Mouse (Mus musculus) myocyte (in vitro differentiated cells): ENCODE results near the gene Mdfi. TPM values are rescaled to one million over a fixed set of nuclear protein-coding genes. Genes with fewer than 3 reads are reported as not detected.

ENCODE experiments used
- H3K27me3 ChIP-seq: one replicate; pipeline ENCODE4 v1.6.1; 2011; ENCODE audit not compliant: control insufficient read depth, insufficient read depth, insufficient read length
- H3K36me3 ChIP-seq: one replicate; pipeline ENCODE4 v1.6.1; 2011; ENCODE audit not compliant: control insufficient read depth, insufficient read depth
- H3K4me2 ChIP-seq: one replicate; pipeline ENCODE4 v1.6.1; 2011; ENCODE audit warnings: low read depth, control low read depth
- H3K4me3 ChIP-seq: one replicate; pipeline ENCODE4 v1.5.1; 2011; ENCODE audit warnings: mild to moderate bottlenecking, control low read depth, moderate library complexity
- H3K79me2 ChIP-seq: one replicate; pipeline ENCODE4 v1.6.1; 2011; ENCODE audit not compliant: control insufficient read depth, insufficient read depth
- H3ac ChIP-seq: one replicate; pipeline ENCODE4 v1.6.1; 2011; ENCODE audit not compliant: control insufficient read depth, insufficient read length
- CEBPB ChIP-seq: IDR thresholded peaks from 2 replicates; pipeline ENCODE4 v1.6.1; 2011; ENCODE audit warnings: mild to moderate bottlenecking, moderate library complexity; ENCODE audit not compliant: poor library complexity, insufficient read depth, severe bottlenecking
- E2F4 ChIP-seq: IDR thresholded peaks from one replicate; pipeline ENCODE4 v1.6.1; 2011; ENCODE audit warnings: mild to moderate bottlenecking, control low read depth, moderate library complexity; ENCODE audit not compliant: insufficient read depth
- MAX ChIP-seq: IDR thresholded peaks from one replicate; pipeline ENCODE4 v1.6.1; 2011; ENCODE audit warnings: low read depth, mild to moderate bottlenecking, control low read depth
- MYOD1 ChIP-seq, 3 experiments: IDR thresholded peaks; one replicate each; pipeline ENCODE4 v1.6.1; 2011; ENCODE audit warnings: control low read depth in 2 of 3, low read depth in 2 of 3, mild to moderate bottlenecking in 2 of 3, moderate library complexity in 1 of 3; ENCODE audit not compliant: insufficient read length in 2 of 3, control insufficient read depth in 1 of 3
- MYOG ChIP-seq, 3 experiments: IDR thresholded peaks; one replicate each; pipeline ENCODE4 v1.6.1; 2011; ENCODE audit warnings: control low read depth in 2 of 3, low read depth in 2 of 3, mild to moderate bottlenecking in 2 of 3; ENCODE audit not compliant: insufficient read length in 2 of 3, control insufficient read depth in 1 of 3, insufficient read depth in 1 of 3
- POLR2A ChIP-seq: IDR thresholded peaks from one replicate; pipeline ENCODE4 v1.6.1; 2011; ENCODE audit warnings: low read depth, mild to moderate bottlenecking, control low read depth, moderate library complexity; ENCODE audit not compliant: insufficient read length
- POLR2AphosphoS2 ChIP-seq: IDR thresholded peaks from one replicate; pipeline ENCODE4 v1.6.1; 2011; ENCODE audit warnings: low read depth, control low read depth; ENCODE audit not compliant: insufficient read length
- REST ChIP-seq: IDR thresholded peaks from one replicate; pipeline ENCODE4 v1.6.1; 2011; ENCODE audit warnings: mild to moderate bottlenecking, control low read depth, moderate library complexity; ENCODE audit not compliant: insufficient read depth, insufficient read length
- SRF ChIP-seq: IDR thresholded peaks from one replicate; pipeline ENCODE4 v1.6.1; 2011; ENCODE audit warnings: low read depth; ENCODE audit not compliant: control insufficient read depth, insufficient read length
- TCF12 ChIP-seq: IDR thresholded peaks from one replicate; pipeline ENCODE4 v1.6.1; 2011; ENCODE audit warnings: mild to moderate bottlenecking, control low read depth; ENCODE audit not compliant: poor library complexity, insufficient read depth, severe bottlenecking
- TCF3 ChIP-seq: IDR thresholded peaks from one replicate; pipeline ENCODE4 v1.6.1; 2011; ENCODE audit warnings: low read depth, control low read depth; ENCODE audit not compliant: insufficient read length
- USF1 ChIP-seq: IDR thresholded peaks from one replicate; pipeline ENCODE4 v1.6.1; 2011; ENCODE audit warnings: low read depth, mild to moderate bottlenecking, control low read depth, moderate library complexity
- polyA plus RNA-seq: library from polyadenylated mRNA; unstranded; fragments of >200 nt; fragmentation: generic; extraction: Trizol; gene quantifications from one replicate; pipeline ENCODE4 v1.2.1, GENCODE M21; 2012; ENCODE audit warnings: missing spikeins

The Mdfi gene
- polyA plus RNA-seq, 1 experiment = 1.1 TPM

DNA sequence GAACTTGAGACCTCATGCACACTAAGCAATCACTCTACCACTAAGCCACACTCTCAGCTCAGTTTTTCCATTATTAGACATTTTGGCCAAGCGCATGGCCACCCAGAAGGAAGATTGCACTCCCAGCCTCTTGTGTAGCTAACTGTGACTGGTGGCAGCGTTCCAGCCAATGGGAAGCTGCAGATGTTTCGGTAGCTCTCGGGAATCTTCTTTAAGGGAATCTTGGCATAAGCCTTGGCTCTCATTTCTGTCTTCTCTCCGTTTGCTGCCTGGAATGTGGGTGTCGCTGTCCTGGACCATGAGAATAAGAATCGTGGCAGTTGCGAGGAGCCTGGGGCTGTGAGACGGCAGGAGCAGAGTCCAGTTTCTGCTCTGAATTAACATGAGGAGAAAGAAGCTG is 28.3 kb downstream of the Mdfi start:
- Histone ChIP-seq H3K27me3 (peaks cover under 1% of the 10 kb centered on the region), H3ac (no peak overlapping the region), H3K4me3 (no peak overlapping the region), H3K4me2 (no peak overlapping the region), H3K36me3 (no peaks in the 10 kb centered on the region), H3K79me2 (no peaks in the 10 kb centered on the region)
- no peak for TF ChIP-seq MYOD1 (IDR thresholded peaks at IDR 0.05; ENCODE audit: control insufficient read depth in 1 of 3, insufficient read length in 2 of 3, low read depth in 2 of 3)
- no peak for TF ChIP-seq REST
- no peak for TF ChIP-seq POLR2A
- no peak for TF ChIP-seq MAX
- no peak for TF ChIP-seq MYOG (IDR thresholded peaks at IDR 0.05; ENCODE audit: control insufficient read depth in 1 of 3, insufficient read depth in 1 of 3, insufficient read length in 2 of 3, low read depth in 2 of 3)
- TF ChIP-seq POLR2AphosphoS2 = no peak
- TF ChIP-seq CEBPB = no peak
- TF ChIP-seq SRF = no peak
- no peak for TF ChIP-seq TCF12
- no peak for TF ChIP-seq E2F4
- no peak for TF ChIP-seq USF1
- no peak for TF ChIP-seq TCF3

DNA sequence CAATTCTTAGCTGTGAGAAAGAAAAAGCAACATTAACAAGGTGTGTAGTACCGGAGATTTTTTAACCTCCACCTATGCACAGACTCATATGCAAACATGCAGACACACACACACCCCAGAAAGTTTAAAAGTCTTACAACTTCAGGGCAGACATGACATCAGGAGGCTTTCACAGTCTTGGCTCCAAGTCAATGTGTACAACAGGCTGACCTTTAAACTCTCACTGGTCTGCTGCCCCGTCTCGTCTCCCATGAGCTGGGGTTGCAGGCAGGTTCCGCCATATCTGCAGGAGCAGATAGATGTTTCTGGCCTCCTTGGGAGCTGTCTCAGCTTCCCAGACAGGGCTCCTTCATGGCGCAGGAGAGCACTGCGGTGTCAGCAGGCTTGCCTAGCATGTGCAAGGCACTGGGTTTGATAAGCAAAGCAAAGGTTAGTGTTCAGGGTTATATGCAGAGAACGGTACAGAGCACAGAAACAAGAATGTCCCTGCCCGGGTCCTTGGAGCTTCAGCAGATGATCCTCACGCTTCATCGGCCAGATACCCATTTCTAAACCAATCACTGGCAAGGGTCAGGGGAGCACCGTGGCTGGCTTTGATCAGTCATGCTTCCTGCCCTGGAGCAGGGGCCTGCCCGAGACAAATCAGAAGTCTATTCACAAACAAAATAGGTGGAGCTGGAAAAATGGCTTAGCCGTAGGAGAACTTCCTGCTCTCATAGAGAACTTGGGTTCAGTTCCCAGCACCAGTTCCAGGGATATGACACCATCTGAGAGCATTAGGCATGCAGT is 29.2 kb downstream of the Mdfi start:
- Histone ChIP-seq H3K27me3 (no peaks in the 10 kb centered on the region), H3K36me3 (no peaks in the 10 kb centered on the region), H3K4me3 (no peak overlapping the region), H3ac (no peak overlapping the region), H3K4me2 (no peak overlapping the region), H3K79me2 (no peaks in the 10 kb centered on the region)
- TF ChIP-seq REST = no peak
- TF ChIP-seq POLR2A = no peak
- TF ChIP-seq TCF12 = no peak
- TF ChIP-seq POLR2AphosphoS2 = no peak
- TF ChIP-seq USF1 = no peak
- TF ChIP-seq MAX = no peak
- no peak for TF ChIP-seq CEBPB
- no peak for TF ChIP-seq SRF

DNA sequence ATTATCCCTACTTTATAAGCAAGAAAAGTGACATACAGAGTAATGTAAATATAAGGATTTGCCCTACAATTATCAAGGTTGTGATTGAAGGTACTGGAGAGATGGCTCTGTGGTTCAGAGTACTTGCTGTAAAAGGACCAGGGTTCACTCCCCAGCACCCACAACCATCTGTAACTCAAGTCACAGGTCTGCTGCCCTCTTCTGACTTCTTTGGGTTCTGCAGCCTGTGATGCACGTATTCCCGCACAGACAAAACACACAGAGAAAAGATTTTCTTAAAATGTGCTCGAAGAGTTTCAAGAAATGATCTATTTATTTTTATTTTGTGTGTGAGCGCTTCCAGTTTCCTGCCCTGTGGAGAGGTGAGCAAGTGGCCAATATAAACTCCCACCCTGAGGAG is 30.8 kb downstream of the Mdfi start:
- no peak overlapping the region for H3ac ChIP-seq
- no peak overlapping the region for H3K4me2 ChIP-seq
- no peak overlapping the region for H3K4me3 ChIP-seq
- no peaks in the 10 kb centered on the region for H3K27me3 ChIP-seq
- no peak for TF ChIP-seq TCF3
- no peak for TF ChIP-seq E2F4
- TF ChIP-seq POLR2A = no peak
- no peak for TF ChIP-seq MYOG (IDR thresholded peaks at IDR 0.05; ENCODE audit: control insufficient read depth in 1 of 3, insufficient read depth in 1 of 3, insufficient read length in 2 of 3, low read depth in 2 of 3)
- no peak for TF ChIP-seq POLR2AphosphoS2
- TF ChIP-seq MYOD1 (IDR thresholded peaks at IDR 0.05; ENCODE audit: control insufficient read depth in 1 of 3, insufficient read length in 2 of 3, low read depth in 2 of 3) = no peak
- TF ChIP-seq MAX = no peak
- TF ChIP-seq SRF = no peak
- no peak for TF ChIP-seq USF1
- no peak for TF ChIP-seq TCF12
- no peak for TF ChIP-seq REST
- no peak for TF ChIP-seq CEBPB
- no peaks in the 10 kb centered on the region for H3K36me3 ChIP-seq
- H3K79me2 ChIP-seq = no peaks in the 10 kb centered on the region

DNA sequence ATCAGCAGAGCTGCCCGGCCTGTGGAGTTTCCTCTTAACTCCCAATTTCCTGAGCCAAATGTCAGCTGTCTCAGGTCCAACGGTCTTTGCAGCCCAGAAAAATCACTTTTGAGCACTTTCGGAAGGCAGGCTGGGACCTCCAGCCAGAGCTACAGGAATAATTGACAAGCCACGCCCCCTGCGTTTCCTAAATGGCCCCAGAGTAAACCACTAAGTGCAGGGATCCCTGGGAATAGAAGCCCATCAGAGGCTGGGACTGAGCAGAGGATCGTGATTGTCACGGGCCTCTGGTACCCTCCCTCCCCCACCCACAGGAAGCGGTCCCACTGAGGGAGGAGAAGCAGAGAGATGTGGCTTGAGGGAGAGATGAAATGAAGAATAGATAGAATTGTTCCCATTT is 31.7 kb downstream of the Mdfi start:
- no peak overlapping the region for H3ac ChIP-seq
- H3K36me3 ChIP-seq = no peaks in the 10 kb centered on the region
- H3K79me2 ChIP-seq = no peaks in the 10 kb centered on the region
- TF ChIP-seq POLR2A (no peak), TCF12 (no peak), POLR2AphosphoS2 (no peak), MYOD1 (IDR thresholded peaks at IDR 0.05; ENCODE audit: control insufficient read depth in 1 of 3, insufficient read length in 2 of 3, low read depth in 2 of 3) (no peak), TCF3 (no peak), USF1 (no peak), MYOG (IDR thresholded peaks at IDR 0.05; ENCODE audit: control insufficient read depth in 1 of 3, insufficient read depth in 1 of 3, insufficient read length in 2 of 3, low read depth in 2 of 3) (no peak), SRF (no peak), MAX (no peak), REST (no peak), CEBPB (no peak), E2F4 (no peak)
- H3K4me3 ChIP-seq = no peak overlapping the region
- no peaks in the 10 kb centered on the region for H3K27me3 ChIP-seq
- H3K4me2 ChIP-seq = no peak overlapping the region

DNA sequence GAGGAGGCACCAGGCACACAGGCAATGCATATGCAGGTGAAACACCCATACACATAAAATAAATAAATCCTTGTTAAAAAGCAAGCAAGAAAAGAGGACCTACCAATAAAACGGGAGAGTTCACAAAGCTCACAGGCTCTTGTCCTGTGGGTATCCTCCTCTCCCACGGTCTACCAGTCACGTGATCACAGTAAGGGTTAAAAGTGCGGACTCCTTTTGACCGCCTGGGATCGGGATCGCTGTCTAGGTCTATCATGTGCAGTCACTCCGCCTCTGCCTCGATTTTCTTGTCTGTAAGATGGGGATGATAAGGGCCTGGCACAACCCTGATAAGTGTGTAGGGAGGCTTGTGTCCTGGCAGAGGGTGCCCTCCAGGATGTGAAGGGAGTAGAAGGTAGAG is 37.1 kb downstream of the Mdfi start:
- no peaks in the 10 kb centered on the region for H3K79me2 ChIP-seq
- H3K36me3 ChIP-seq = no peaks in the 10 kb centered on the region
- H3K27me3 ChIP-seq = no peaks in the 10 kb centered on the region
- TF ChIP-seq TCF12 (no peak), USF1 (peak; percentile 41), TCF3 (no peak), POLR2AphosphoS2 (no peak), CEBPB (no peak), MYOD1 (IDR thresholded peaks at IDR 0.05; ENCODE audit: control insufficient read depth in 1 of 3, insufficient read length in 2 of 3, low read depth in 2 of 3) (no peak)
- no peak overlapping the region for H3ac ChIP-seq
- no peak overlapping the region for H3K4me2 ChIP-seq
- no peak overlapping the region for H3K4me3 ChIP-seq
